Comparison of ENCODE assay signal across 7 mouse cellular contexts in genomic region chr11:119046601-119047245, GRCm38 (mm10). TPM values are rescaled to one million over a fixed set of nuclear protein-coding genes. Genes with fewer than 3 reads are reported as not detected.
A peak's percentile ranks its signal among the peaks of the same experiment; 100 is the strongest.
DNase-seq lines count a peak whose midpoint lies in the region; ATAC-seq and TF ChIP-seq lines count a peak whose summit lies in the region.

No protein-coding gene starts in this region.

- H3K4me2 ChIP-seq in intestine, postnatal 0 days (replicated peaks; ENCODE audit: low read depth), result peak overlapping the region; percentile 51
- H3K4me2 ChIP-seq in liver, embryonic 16.5 days (ENCODE audit: low read depth, low read length), result no peak overlapping the region
- H3K4me2 ChIP-seq in neural tube, embryonic 14.5 days (ENCODE audit: low read depth, low read length), result peak overlapping the region; percentile 71

- no peaks in the 10 kb centered on the region; the same call in 1 of the 2 replicates for H3K9me3 ChIP-seq in E14TG2a.4 (ENCODE audit: low read length)
- H3K9me3 ChIP-seq in intestine, postnatal 0 days (ENCODE audit: control insufficient read depth), result no peaks in the 10 kb centered on the region
- H3K9me3 ChIP-seq in liver, embryonic 16.5 days (replicated peaks; ENCODE audit: control insufficient read depth, low read length), result no peaks in the 10 kb centered on the region
- no peaks in the 10 kb centered on the region for H3K9me3 ChIP-seq in neural tube, embryonic 14.5 days (ENCODE audit: control insufficient read depth, low read length)

- peaks cover 54% of the 10 kb centered on the region for H3K4me1 ChIP-seq in E14TG2a.4 (replicated peaks; ENCODE audit: low read depth, low read length)
- H3K4me1 ChIP-seq in intestine, postnatal 0 days (replicated peaks; ENCODE audit: control insufficient read depth, insufficient read depth, low read length), result peaks cover 17% of the 10 kb centered on the region
- peaks cover 17% of the 10 kb centered on the region for H3K4me1 ChIP-seq in liver, embryonic 16.5 days (ENCODE audit: control insufficient read depth, low read depth, low read length)
- H3K4me1 ChIP-seq in neural tube, embryonic 14.5 days (ENCODE audit: control insufficient read depth, insufficient read depth, low read length), result peaks cover 17% of the 10 kb centered on the region

- DNase-seq in R1 (ENCODE audit: low read depth, low spot score), result peak; percentile 43
- peak; percentile 80 to 82 for DNase-seq in heart, adult 18-20 months
- no peak for DNase-seq in spleen, adult 12 weeks (ENCODE audit: low spot score)

- no peaks in the 10 kb centered on the region for H3K36me3 ChIP-seq in E14TG2a.4 (ENCODE audit: insufficient read depth, low read length)
- H3K36me3 ChIP-seq in intestine, postnatal 0 days (ENCODE audit: control insufficient read depth, insufficient read depth), result no peaks in the 10 kb centered on the region
- H3K36me3 ChIP-seq in liver, embryonic 16.5 days (ENCODE audit: control insufficient read depth, insufficient read depth), result no peaks in the 10 kb centered on the region
- no peaks in the 10 kb centered on the region for H3K36me3 ChIP-seq in neural tube, embryonic 14.5 days (ENCODE audit: control insufficient read depth, insufficient read depth, low read length)

- peak; percentile 39 for ATAC-seq in intestine, postnatal 0 days
- ATAC-seq in liver, embryonic 16.5 days (ENCODE audit: low read depth), result peak; percentile 72
- no peak for ATAC-seq in neural tube, embryonic 14.5 days (ENCODE audit: low read depth)

- H3K27ac ChIP-seq in intestine, postnatal 0 days (ENCODE audit: low read depth, low read length), result no peak overlapping the region
- H3K27ac ChIP-seq in liver, embryonic 16.5 days (ENCODE audit: low read length), result no peak overlapping the region
- no peak overlapping the region for H3K27ac ChIP-seq in neural tube, embryonic 14.5 days (ENCODE audit: low read depth, low read length)

- H3K4me3 ChIP-seq in E14TG2a.4 (replicated peaks; ENCODE audit: low read length), result peak overlapping the region; percentile 48
- H3K4me3 ChIP-seq in intestine, postnatal 0 days (ENCODE audit: low read depth, low read length), result peak overlapping the region; percentile 6; the same call in 1 of the 2 replicates
- H3K4me3 ChIP-seq in liver, embryonic 16.5 days (ENCODE audit: low read depth, low read length), result no peak overlapping the region; the same call in 1 of the 2 replicates
- peak overlapping the region; percentile 38 for H3K4me3 ChIP-seq in neural tube, embryonic 14.5 days (ENCODE audit: low read depth, low read length)

- under 1% methylated on average over 39 of the region's 39 CpGs for WGBS in intestine, postnatal 0 days
- WGBS in liver, embryonic 16.5 days (ENCODE audit: insufficient replicate concordance), result 3% methylated on average over 39 of the region's 39 CpGs
- 2% methylated on average over 37 of the region's 39 CpGs for WGBS in neural tube, embryonic 14.5 days

- TF ChIP-seq CTCF in E14TG2a.4 (conservative IDR thresholded peaks at IDR 0.05; ENCODE audit: low read length), result no peak
- TF ChIP-seq CTCF in intestine, postnatal 0 days (IDR thresholded peaks at IDR 0.05; ENCODE audit: low read depth), result no peak

- no peak overlapping the region for H3K9ac ChIP-seq in intestine, postnatal 0 days (ENCODE audit: low read depth, low read length)
- H3K9ac ChIP-seq in liver, embryonic 16.5 days (ENCODE audit: low read depth, low read length), result no peak overlapping the region
- H3K9ac ChIP-seq in neural tube, embryonic 14.5 days (replicated peaks; ENCODE audit: low read depth, low read length), result peak overlapping the region; percentile 44

- H3K27me3 ChIP-seq in E14TG2a.4 (ENCODE audit: insufficient read depth, low read length), result peaks cover 100% of the 10 kb centered on the region
- peaks cover 93% of the 10 kb centered on the region for H3K27me3 ChIP-seq in intestine, postnatal 0 days (replicated peaks; ENCODE audit: control insufficient read depth, insufficient read depth, low read length)
- H3K27me3 ChIP-seq in liver, embryonic 16.5 days (ENCODE audit: control insufficient read depth, insufficient read depth, low read depth, low read length), result peaks cover 100% of the 10 kb centered on the region
- peaks cover 64% of the 10 kb centered on the region for H3K27me3 ChIP-seq in neural tube, embryonic 14.5 days (ENCODE audit: control insufficient read depth, insufficient read depth, low read length)

RNA-seq across cellular contexts. Expression of gene Cbx8, which starts 6.0 kb away (rescaled TPM):
- total RNA-seq in heart, adult 18-20 months (2021), result 1 to 10 TPM; 3.1 to 4.0 TPM
- polyA plus RNA-seq in intestine, postnatal 0 days (2015; fragmentation: Nextera tagmentation; extraction: Ambion mirVana), result 6.4 and 6.6 TPM in 2 replicates
- polyA plus RNA-seq in liver, embryonic 16.5 days (2015; fragmentation: Nextera tagmentation; extraction: Ambion mirVana), result 3.0 and 3.1 TPM in 2 replicates
- polyA plus RNA-seq in neural tube, embryonic 14.5 days (2014; fragmentation: Nextera tagmentation; extraction: Ambion mirVana), result 7.7 and 10.1 TPM in 2 replicates

RNA-seq across cellular contexts. Expression of gene Cbx2, which starts 24.0 kb away (rescaled TPM):
- 1 to 10 TPM; 1.5 to 2.6 TPM for total RNA-seq in heart, adult 18-20 months (2021)
- polyA plus RNA-seq in intestine, postnatal 0 days (2015; fragmentation: Nextera tagmentation; extraction: Ambion mirVana), result 4.9 TPM in 2 replicates
- polyA plus RNA-seq in liver, embryonic 16.5 days (2015; fragmentation: Nextera tagmentation; extraction: Ambion mirVana), result 2.6 and 3.3 TPM in 2 replicates
- 5.7 and 11.5 TPM in 2 replicates for polyA plus RNA-seq in neural tube, embryonic 14.5 days (2014; fragmentation: Nextera tagmentation; extraction: Ambion mirVana)

RNA-seq across cellular contexts. Expression of gene Cbx4, which starts 39.3 kb away (rescaled TPM):
- total RNA-seq in heart, adult 18-20 months (2021), result 1 to 10 TPM; 6.5 to 7.2 TPM
- polyA plus RNA-seq in intestine, postnatal 0 days (2015; fragmentation: Nextera tagmentation; extraction: Ambion mirVana), result 6.5 and 7.6 TPM in 2 replicates
- 2.5 and 2.9 TPM in 2 replicates for polyA plus RNA-seq in liver, embryonic 16.5 days (2015; fragmentation: Nextera tagmentation; extraction: Ambion mirVana)
- polyA plus RNA-seq in neural tube, embryonic 14.5 days (2014; fragmentation: Nextera tagmentation; extraction: Ambion mirVana), result 14.5 and 15.1 TPM in 2 replicates

RNA-seq across cellular contexts. Expression of gene Enpp7, which starts 58.7 kb away (rescaled TPM):
- not detected for total RNA-seq in heart, adult 18-20 months (2021)
- 30.9 and 32.3 TPM in 2 replicates for polyA plus RNA-seq in intestine, postnatal 0 days (2015; fragmentation: Nextera tagmentation; extraction: Ambion mirVana)
- polyA plus RNA-seq in liver, embryonic 16.5 days (2015; fragmentation: Nextera tagmentation; extraction: Ambion mirVana), result not detected in 2 replicates
- not detected in 2 replicates for polyA plus RNA-seq in neural tube, embryonic 14.5 days (2014; fragmentation: Nextera tagmentation; extraction: Ambion mirVana)
